Mouse (Mus musculus): Measurements from ENCODE around the gene Tub.

GRCm38 (mm10) chr7:109059536-109059935 lies 109.4 kb downstream of the Tub start:
- TF ChIP-seq ZC3H11A (IDR thresholded peaks at IDR 0.05; ENCODE audit: borderline replicate concordance, low read depth, low read length) (no peak), HCFC1 (IDR thresholded peaks at IDR 0.05; ENCODE audit: borderline replicate concordance, insufficient read depth, low read length) (no peak), ZNF384 (IDR thresholded peaks at IDR 0.05; ENCODE audit: low read depth, low read length) (no peak), CHD2 (IDR thresholded peaks at IDR 0.05; ENCODE audit: low read depth, low read length) (no peak)

Data from ES-E14 (cell line).